Mouse (Mus musculus) E14TG2a.4 (cell line): ENCODE data around the gene Chgb.

ENCODE experiments used
- H3K27me3 ChIP-seq: 2 replicates; pipeline ENCODE4 v1.6.1; 2014; ENCODE audit warnings: low read length, control low read depth; ENCODE audit not compliant: insufficient read depth
- H3K36me3 ChIP-seq: 2 replicates; pipeline ENCODE4 v1.6.1; 2014; ENCODE audit warnings: low read length, control low read depth; ENCODE audit not compliant: insufficient read depth
- H3K4me1 ChIP-seq: replicated peaks from 2 replicates; pipeline ENCODE4 v1.6.1; 2014; ENCODE audit warnings: low read depth, low read length, control low read depth
- H3K4me3 ChIP-seq: replicated peaks from 2 replicates; pipeline ENCODE4 v1.5.1; 2014; ENCODE audit warnings: mild to moderate bottlenecking, low read length
- H3K9me3 ChIP-seq: 2 replicates; pipeline ENCODE4 v1.6.1; 2014; ENCODE audit warnings: low read length, control low read depth
- CTCF ChIP-seq: conservative IDR thresholded peaks from 2 replicates; pipeline ENCODE4 v1.5.1; 2014; ENCODE audit warnings: low read length
- NANOG ChIP-seq: IDR thresholded peaks from 2 replicates; pipeline ENCODE4 v1.6.1; 2014; ENCODE audit warnings: borderline replicate concordance, low read length, mixed read lengths
- POU5F1 ChIP-seq: IDR thresholded peaks from 2 replicates; pipeline ENCODE4 v1.6.1; 2014; ENCODE audit warnings: low read length, borderline replicate concordance

Gene Chgb

DNA sequence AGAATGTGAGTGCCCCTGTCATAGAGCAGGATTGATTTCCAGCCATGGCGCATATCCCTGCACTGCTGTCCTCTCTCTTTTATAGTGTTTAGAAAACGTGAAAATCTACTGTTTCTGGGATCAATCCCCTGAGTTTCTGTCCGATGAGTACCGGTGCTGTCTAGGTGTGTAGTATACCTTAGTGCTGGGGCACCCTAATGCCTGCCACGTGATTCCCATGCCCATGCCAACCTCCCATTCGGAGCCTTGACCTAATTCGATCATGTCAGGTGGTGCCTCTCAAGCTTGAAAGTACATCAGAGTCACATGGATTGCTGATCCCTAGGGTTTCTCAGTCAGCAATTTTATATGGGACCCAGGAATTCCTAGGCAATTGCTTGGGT is 13.1 kb downstream of the Chgb start:
- Histone ChIP-seq H3K9me3 (no peaks in the 10 kb centered on the region), H3K4me3 (no peak overlapping the region), H3K4me1 (peaks cover 7% of the 10 kb centered on the region), H3K36me3 (no peaks in the 10 kb centered on the region), H3K27me3 (peaks cover 25% of the 10 kb centered on the region)
- TF ChIP-seq POU5F1 (no peak), CTCF (no peak), NANOG (no peak)

DNA sequence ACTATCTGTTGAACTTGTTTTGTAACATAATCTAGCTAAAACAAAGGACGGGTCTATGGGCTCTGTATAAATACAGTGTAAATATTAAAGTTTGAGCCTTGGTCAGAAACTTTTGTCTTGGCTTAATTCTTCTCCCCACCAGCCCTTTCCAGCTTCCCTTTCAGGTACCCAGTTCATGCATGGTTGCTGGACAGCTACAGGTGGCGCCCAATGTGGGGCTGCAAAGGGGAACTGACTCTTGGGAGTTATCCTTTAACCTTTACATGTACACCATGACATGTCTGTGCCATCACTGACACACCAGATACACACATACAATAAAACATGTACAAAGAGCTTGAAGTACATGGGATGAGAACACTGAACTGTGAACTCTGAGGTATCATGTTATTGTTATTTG is 21.9 kb downstream of the Chgb start:
- Histone ChIP-seq H3K27me3 (no peaks in the 10 kb centered on the region), H3K4me3 (no peak overlapping the region), H3K4me1 (peaks cover 1% of the 10 kb centered on the region; the same call in 1 of the 2 replicates), H3K36me3 (peaks cover 61% of the 10 kb centered on the region), H3K9me3 (peaks cover 37% of the 10 kb centered on the region)
- TF ChIP-seq CTCF (no peak), NANOG (no peak), POU5F1 (no peak)

DNA sequence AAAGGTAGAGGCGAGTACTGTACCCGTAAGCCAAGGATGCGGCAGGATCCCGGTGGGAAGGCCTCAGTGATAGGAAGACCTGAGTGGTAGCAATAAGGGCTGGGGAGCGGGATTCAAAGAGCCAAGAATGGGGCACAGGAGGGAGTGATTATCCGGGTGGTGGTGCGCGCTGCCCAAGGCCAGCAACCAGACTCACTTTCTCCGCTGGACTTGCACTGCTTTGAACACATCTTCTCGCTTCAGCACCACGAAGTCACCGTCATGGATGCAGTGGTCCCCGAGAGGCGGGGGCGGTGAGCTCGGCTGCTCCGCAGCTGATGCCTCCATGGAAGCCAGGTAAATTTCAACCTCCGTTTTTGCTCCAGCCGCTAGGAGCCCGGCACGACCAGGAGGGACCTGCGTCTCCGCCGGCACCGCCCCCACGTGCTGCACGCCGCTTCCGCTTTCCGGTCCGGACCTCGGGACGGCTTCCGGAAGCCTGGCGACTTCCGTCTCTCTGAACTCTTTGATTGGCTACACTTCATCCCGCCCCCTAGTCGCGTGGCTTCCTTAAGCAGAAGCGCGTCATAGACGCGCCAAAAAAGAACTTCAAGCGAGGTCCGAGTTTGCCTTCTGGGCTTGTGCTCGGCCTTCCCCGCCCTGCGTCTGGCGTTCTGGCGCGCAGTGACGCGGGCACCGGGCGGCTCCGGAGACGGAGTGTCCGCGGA is 34.7 kb downstream of the Chgb start, which contains the start of the genes Trmt6 and Mcm8:
Trmt6 (minus strand) TSS at position 448 of the 707 bp plus-strand sequence.
Mcm8 (plus strand) TSS at position 534 of the 707 bp plus-strand sequence.
- Histone ChIP-seq H3K4me3 (peak within 1 kb of the TSS; percentile 97), H3K36me3 (peaks cover 62% of the 10 kb centered on the region), H3K4me1 (peaks cover 38% of the 10 kb centered on the region), H3K9me3 (no peaks in the 10 kb centered on the region), H3K27me3 (no peaks in the 10 kb centered on the region)
- TF ChIP-seq CTCF (no peak), NANOG (no peak), POU5F1 (no peak)

DNA sequence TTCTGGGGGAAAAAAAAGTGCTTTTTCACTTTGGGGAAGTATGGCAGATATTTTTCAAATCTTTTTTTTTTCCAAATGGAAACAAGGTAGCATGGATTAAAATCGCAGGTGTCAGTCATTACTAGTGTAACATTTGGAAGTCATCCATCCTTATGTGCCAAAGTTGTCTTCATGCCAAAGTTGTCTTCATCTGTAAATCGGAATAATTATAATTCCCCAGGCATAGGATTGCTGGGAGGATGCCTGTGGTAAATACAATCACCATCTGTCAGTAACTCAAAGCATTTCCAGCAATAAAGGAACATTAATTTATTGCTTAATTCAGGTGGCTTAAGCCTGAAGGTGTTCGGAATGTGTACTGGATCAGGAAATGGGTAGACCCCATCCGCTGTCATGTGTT is 60.0 kb downstream of the Chgb start:
- TF ChIP-seq POU5F1 (no peak), NANOG (no peak), CTCF (no peak)
- H3K36me3 ChIP-seq = peaks cover 76% of the 10 kb centered on the region
- peaks cover 3% of the 10 kb centered on the region; the same call in 1 of the 2 replicates for H3K4me1 ChIP-seq
- H3K4me3 ChIP-seq = no peak overlapping the region
- H3K9me3 ChIP-seq = no peaks in the 10 kb centered on the region
- H3K27me3 ChIP-seq = no peaks in the 10 kb centered on the region
